Mouse (Mus musculus): ENCODE measurements around the gene Rab21.

DNA sequence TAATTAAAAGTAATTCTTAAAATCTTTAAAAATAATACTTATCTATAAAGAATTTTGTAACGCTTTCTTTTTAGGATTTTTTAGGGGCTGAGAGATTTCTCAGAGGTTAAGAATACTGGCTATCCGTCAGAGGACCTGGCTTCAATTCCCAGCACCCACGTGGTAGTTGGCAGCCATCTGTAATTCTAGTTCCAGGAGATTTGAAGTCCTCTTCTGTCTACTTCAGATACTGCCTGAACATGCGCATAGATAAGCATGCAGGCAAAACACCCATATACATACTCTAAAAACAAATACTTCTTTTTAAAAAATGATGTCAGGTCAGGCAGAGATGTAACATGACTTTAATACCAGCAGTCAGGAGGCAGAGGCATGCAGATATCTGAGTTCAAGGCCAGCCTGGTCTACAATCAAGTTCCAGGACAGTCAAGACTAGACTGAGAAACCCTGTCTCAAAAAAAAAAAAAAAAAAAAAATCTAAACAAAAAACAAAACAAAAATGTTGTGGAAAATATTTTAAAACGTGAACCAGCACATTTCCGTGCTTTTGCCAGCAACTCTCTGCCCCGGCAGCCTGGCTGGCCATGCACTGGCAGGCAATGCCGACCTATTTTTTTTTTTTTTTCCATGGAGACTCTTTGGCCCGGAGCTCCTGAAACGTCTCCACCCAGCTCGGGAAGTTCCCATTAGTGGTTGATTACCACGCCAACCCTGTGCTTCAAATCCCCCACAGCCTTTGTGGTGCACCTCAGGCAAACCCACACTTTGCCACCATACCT is 44.6 kb downstream of the Rab21 start:
- TF ChIP-seq CTCF (IDR thresholded peaks at IDR 0.05; ENCODE audit: control insufficient read depth, insufficient read depth, insufficient replicate concordance, low read depth, low read length) = no peak
- TF ChIP-seq POLR2A (IDR thresholded peaks at IDR 0.05; ENCODE audit: control insufficient read depth, low read depth, low read length) = no peak

Data from testis, adult 2 months (tissue).